Mouse (Mus musculus) E14TG2a.4 (cell line): ENCODE results near the gene Birc3.
"Not testable (repeated sequence)": the region's sequence is repeated elsewhere in the genome, so short reads cannot be mapped to it uniquely, and the experiment has no call there.

ENCODE experiments used
- H3K27me3 ChIP-seq: 2 replicates; pipeline ENCODE4 v1.6.1; 2014; ENCODE audit warnings: low read length, control low read depth; ENCODE audit not compliant: insufficient read depth
- H3K36me3 ChIP-seq: 2 replicates; pipeline ENCODE4 v1.6.1; 2014; ENCODE audit warnings: low read length, control low read depth; ENCODE audit not compliant: insufficient read depth
- H3K4me1 ChIP-seq: replicated peaks from 2 replicates; pipeline ENCODE4 v1.6.1; 2014; ENCODE audit warnings: low read depth, low read length, control low read depth
- H3K4me3 ChIP-seq: replicated peaks from 2 replicates; pipeline ENCODE4 v1.5.1; 2014; ENCODE audit warnings: mild to moderate bottlenecking, low read length
- H3K9me3 ChIP-seq: 2 replicates; pipeline ENCODE4 v1.6.1; 2014; ENCODE audit warnings: low read length, control low read depth
- CTCF ChIP-seq: conservative IDR thresholded peaks from 2 replicates; pipeline ENCODE4 v1.5.1; 2014; ENCODE audit warnings: low read length
- NANOG ChIP-seq: IDR thresholded peaks from 2 replicates; pipeline ENCODE4 v1.6.1; 2014; ENCODE audit warnings: borderline replicate concordance, low read length, mixed read lengths
- POU5F1 ChIP-seq: IDR thresholded peaks from 2 replicates; pipeline ENCODE4 v1.6.1; 2014; ENCODE audit warnings: low read length, borderline replicate concordance

Birc3 gene

GRCm38 (mm10) chr9:7900965-7901364, 28.0 kb upstream of the Birc3 start:
- H3K4me1 ChIP-seq = peaks cover 41% of the 10 kb centered on the region
- TF ChIP-seq CTCF = no peak
- no peak overlapping the region for H3K4me3 ChIP-seq
- H3K36me3 ChIP-seq = no peaks in the 10 kb centered on the region
- H3K9me3 ChIP-seq = no peaks in the 10 kb centered on the region; the same call in 1 of the 2 replicates
- H3K27me3 ChIP-seq = no peaks in the 10 kb centered on the region

GRCm38 (mm10) chr9:7897502-7897901, 24.5 kb upstream of the Birc3 start:
- Histone ChIP-seq H3K27me3 (no peaks in the 10 kb centered on the region), H3K36me3 (no peaks in the 10 kb centered on the region; the same call in 1 of the 2 replicates), H3K4me1 (peaks cover 40% of the 10 kb centered on the region), H3K4me3 (no peak overlapping the region), H3K9me3 (peaks cover 22% of the 10 kb centered on the region)
- TF ChIP-seq CTCF = peak; percentile 68
- no peak for TF ChIP-seq POU5F1

- H3K4me1 ChIP-seq, H3K36me3 ChIP-seq, H3K4me3 ChIP-seq, H3K27me3 ChIP-seq: not testable (repeated sequence)
- peaks cover 56% of the 10 kb centered on the region for H3K9me3 ChIP-seq
These were observed 18.8 kb upstream of the Birc3 start for GRCm38 (mm10) chr9:7891796-7892195.

GRCm38 (mm10) chr9:7891177-7891576, 18.2 kb upstream of the Birc3 start:
- no peak overlapping the region for H3K4me3 ChIP-seq
- H3K27me3 ChIP-seq = no peaks in the 10 kb centered on the region
- H3K9me3 ChIP-seq = peaks cover 60% of the 10 kb centered on the region
- no peaks in the 10 kb centered on the region; the same call in 1 of the 2 replicates for H3K36me3 ChIP-seq
- no peaks in the 10 kb centered on the region for H3K4me1 ChIP-seq
- TF ChIP-seq POU5F1 = no peak
- TF ChIP-seq CTCF = no peak
- no peak for TF ChIP-seq NANOG

GRCm38 (mm10) chr9:7884346-7884745, 11.4 kb upstream of the Birc3 start:
- Histone ChIP-seq H3K36me3 (no peaks in the 10 kb centered on the region), H3K4me1 (no peaks in the 10 kb centered on the region; the same call in 1 of the 2 replicates), H3K27me3 (no peaks in the 10 kb centered on the region), H3K4me3 (no peak overlapping the region), H3K9me3 (peaks cover 58% of the 10 kb centered on the region)
- TF ChIP-seq CTCF (no peak), POU5F1 (no peak), NANOG (no peak)

GRCm38 (mm10) chr9:7882304-7882865, 9.4 kb upstream of the Birc3 start:
- H3K36me3 ChIP-seq = no peaks in the 10 kb centered on the region
- H3K9me3 ChIP-seq = peaks cover 53% of the 10 kb centered on the region
- no peak overlapping the region for H3K4me3 ChIP-seq
- TF ChIP-seq NANOG (no peak), CTCF (no peak), POU5F1 (no peak)
- H3K4me1 ChIP-seq = no peaks in the 10 kb centered on the region; the same call in 1 of the 2 replicates
- H3K27me3 ChIP-seq = no peaks in the 10 kb centered on the region

- no peaks in the 10 kb centered on the region for H3K27me3 ChIP-seq
- H3K4me3 ChIP-seq = peak overlapping the region; percentile 80; the same call in 1 of the 2 replicates
- H3K9me3 ChIP-seq = no peaks in the 10 kb centered on the region
- TF ChIP-seq CTCF = peak; percentile 22; the same call in 1 of the 2 replicates
- no peak for TF ChIP-seq POU5F1
- TF ChIP-seq NANOG = no peak
- H3K4me1 ChIP-seq = peaks cover 42% of the 10 kb centered on the region
- no peaks in the 10 kb centered on the region for H3K36me3 ChIP-seq
These were observed 675 bp upstream of the Birc3 start for GRCm38 (mm10) chr9:7873511-7874211.

- Histone ChIP-seq H3K36me3 (peaks cover 4% of the 10 kb centered on the region; the same call in 1 of the 2 replicates), H3K9me3 (no peaks in the 10 kb centered on the region), H3K27me3 (no peaks in the 10 kb centered on the region), H3K4me1 (peaks cover 42% of the 10 kb centered on the region), H3K4me3 (peak overlapping the region; percentile 80)
- no peak for TF ChIP-seq NANOG
- no peak for TF ChIP-seq CTCF
- TF ChIP-seq POU5F1 = no peak
These were observed 777 bp downstream of the Birc3 start for GRCm38 (mm10) chr9:7872044-7872774.
